Mouse (Mus musculus) C2C12 (cell line): ENCODE measurements around the gene AI467606. TPM values are rescaled to one million over a fixed set of nuclear protein-coding genes. Genes with fewer than 3 reads are reported as not detected.

Experiments used
- H3K27me3 ChIP-seq: one replicate; pipeline ENCODE4 v1.6.1; 2011; ENCODE audit not compliant: control insufficient read depth, insufficient read depth, insufficient read length
- H3K36me3 ChIP-seq: one replicate; pipeline ENCODE4 v1.6.1; 2011; ENCODE audit not compliant: control insufficient read depth, insufficient read depth
- H3K4me3 ChIP-seq: one replicate; pipeline ENCODE4 v1.5.1; 2011; ENCODE audit warnings: mild to moderate bottlenecking, control low read depth; ENCODE audit not compliant: poor library complexity, insufficient read depth, severe bottlenecking
- H3K79me2 ChIP-seq: one replicate; pipeline ENCODE4 v1.6.1; 2011; ENCODE audit not compliant: control insufficient read depth, insufficient read depth
- H3K79me3 ChIP-seq: one replicate; pipeline ENCODE4 v1.6.1; 2011; ENCODE audit warnings: low read depth, control low read depth
- H3ac ChIP-seq: one replicate; pipeline ENCODE3; 2011; ENCODE audit warnings: low read depth; ENCODE audit not compliant: control insufficient read depth, insufficient read length
- CEBPB ChIP-seq: IDR thresholded peaks from one replicate; pipeline ENCODE4 v1.6.1; 2011; ENCODE audit warnings: low read depth, mild to moderate bottlenecking, control low read depth, moderate library complexity
- CTCF ChIP-seq: IDR thresholded peaks from one replicate; pipeline ENCODE4 v1.5.1; 2011; ENCODE audit not compliant: control insufficient read depth, insufficient read depth, insufficient read length
- FOSL1 ChIP-seq: IDR thresholded peaks from one replicate; pipeline ENCODE4 v1.8.0; 2011; ENCODE audit warnings: mild to moderate bottlenecking, low read length; ENCODE audit not compliant: poor library complexity, insufficient read depth, severe bottlenecking
- MAX ChIP-seq: IDR thresholded peaks from one replicate; pipeline ENCODE4 v1.6.1; 2011; ENCODE audit warnings: mild to moderate bottlenecking, control low read depth
- MYOD1 ChIP-seq: IDR thresholded peaks from one replicate; pipeline ENCODE4 v1.6.1; 2011; ENCODE audit warnings: low read depth; ENCODE audit not compliant: control insufficient read depth, insufficient read length
- MYOG ChIP-seq: IDR thresholded peaks from one replicate; pipeline ENCODE4 v1.6.1; 2011; ENCODE audit not compliant: control insufficient read depth, insufficient read length; ENCODE audit errors: extremely low read depth
- USF1 ChIP-seq: IDR thresholded peaks from one replicate; pipeline ENCODE4 v1.6.1; 2011; ENCODE audit warnings: low read depth, mild to moderate bottlenecking, control low read depth, moderate library complexity
- polyA plus RNA-seq: library from polyadenylated mRNA; unstranded; fragments of >200 nt; fragmentation: generic; extraction: Trizol; gene quantifications from one replicate; pipeline ENCODE4 v1.2.1, GENCODE M21; 2012; ENCODE audit warnings: missing spikeins

Gene AI467606
- polyA plus RNA-seq, 1 experiment, result 34.0 TPM

DNA sequence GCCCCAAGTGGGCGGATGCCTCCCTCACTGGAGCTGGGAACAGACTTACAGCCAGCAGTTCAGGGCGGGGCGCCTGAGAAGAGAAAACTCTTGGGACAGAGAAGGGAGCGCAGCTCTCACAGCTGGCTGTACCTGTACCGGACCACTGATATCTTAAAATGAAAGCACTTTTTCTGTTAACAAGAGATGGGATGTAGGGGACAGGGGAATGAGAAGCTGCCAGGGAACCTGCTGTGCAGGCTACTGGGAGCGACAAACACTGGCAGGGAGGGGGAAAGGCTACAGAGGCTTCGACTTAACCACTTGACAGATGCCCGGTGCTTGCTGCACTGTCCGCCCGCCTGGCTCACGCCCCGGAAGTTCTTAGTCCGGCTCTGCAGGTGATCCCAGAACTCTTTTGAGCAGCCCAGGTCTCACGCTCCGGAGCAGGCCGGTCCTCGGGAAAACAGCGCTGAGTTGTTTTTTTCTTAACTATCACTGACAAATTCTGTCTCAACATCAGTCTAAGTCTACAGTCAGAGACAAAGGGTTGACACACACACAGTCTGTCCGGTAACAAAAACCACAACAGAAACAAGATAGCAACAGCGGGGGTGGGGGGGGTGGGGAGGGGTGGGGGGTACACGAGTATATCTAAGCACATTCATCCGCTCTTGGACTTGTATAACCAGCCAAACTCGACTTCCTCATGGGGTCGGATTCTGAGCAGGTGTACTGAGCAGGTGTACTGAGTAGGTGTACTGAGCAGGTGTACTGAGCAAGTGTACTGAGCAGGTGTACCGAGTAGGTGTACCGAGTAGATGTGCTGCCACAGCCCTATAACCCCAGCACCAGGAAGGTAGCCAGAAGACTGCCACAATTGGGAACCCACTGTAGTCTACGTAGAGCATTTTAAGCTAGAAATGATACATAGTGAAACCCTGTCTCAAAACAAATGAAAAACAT is 2.0 kb upstream of the AI467606 start:
- TF ChIP-seq CTCF (no peak), MYOD1 (no peak), MAX (no peak), CEBPB (no peak), USF1 (no peak), MYOG (no peak), FOSL1 (no peak)

GRCm38 (mm10) chr7:127090154-127091113 is 725 bp upstream of the AI467606 start:
- Histone ChIP-seq H3K79me3 (peaks cover 14% of the 10 kb centered on the region), H3ac (no peak overlapping the region), H3K27me3 (no peaks in the 10 kb centered on the region), H3K36me3 (peaks cover 14% of the 10 kb centered on the region), H3K4me3 (no peak overlapping the region), H3K79me2 (peaks cover 26% of the 10 kb centered on the region)
- TF ChIP-seq CEBPB (no peak), USF1 (no peak), MYOD1 (no peak), MAX (no peak), MYOG (no peak), CTCF (no peak), FOSL1 (no peak)

More for the DNA sequence above, 2.0 kb upstream of the AI467606 start:
- Histone ChIP-seq H3K79me3 (peaks cover 14% of the 10 kb centered on the region), H3K27me3 (no peaks in the 10 kb centered on the region), H3K4me3 (no peak overlapping the region), H3K79me2 (peaks cover 26% of the 10 kb centered on the region), H3K36me3 (peaks cover 14% of the 10 kb centered on the region), H3ac (no peak overlapping the region)

- Histone ChIP-seq H3ac (no peak overlapping the region), H3K4me3 (no peak overlapping the region), H3K36me3 (peaks cover 14% of the 10 kb centered on the region), H3K79me2 (peaks cover 26% of the 10 kb centered on the region), H3K27me3 (no peaks in the 10 kb centered on the region), H3K79me3 (peaks cover 14% of the 10 kb centered on the region)
- TF ChIP-seq FOSL1, result no peak
- no peak for TF ChIP-seq CTCF
- TF ChIP-seq MYOD1, result no peak
- TF ChIP-seq USF1, result no peak
- TF ChIP-seq MYOG, result no peak
- no peak for TF ChIP-seq MAX
- TF ChIP-seq CEBPB, result no peak
Measured at GRCm38 (mm10) chr7:127093914-127094313, 2.8 kb downstream of the AI467606 start.

DNA sequence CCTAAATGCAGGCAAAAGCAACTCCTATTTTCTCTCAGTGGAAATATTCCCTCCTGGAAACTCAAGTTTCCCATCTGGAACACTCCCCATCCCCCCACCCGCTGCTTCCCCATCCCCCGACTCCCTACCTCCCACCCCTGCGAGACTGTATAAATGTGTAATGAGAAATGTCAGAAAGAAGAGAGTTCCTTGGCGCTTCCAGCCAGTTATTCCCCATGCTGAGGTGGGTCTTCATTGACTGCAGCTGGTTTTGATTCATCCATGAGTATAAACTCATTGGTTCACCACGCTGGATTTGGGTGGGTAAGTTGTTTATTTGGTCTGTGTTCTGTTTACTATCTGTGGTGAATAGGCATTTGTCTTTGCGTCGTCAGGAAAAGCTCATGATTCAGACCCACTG is 5.3 kb downstream of the AI467606 start:
- Histone ChIP-seq H3K27me3 (no peaks in the 10 kb centered on the region), H3K79me2 (peaks cover 23% of the 10 kb centered on the region), H3K36me3 (peaks cover 14% of the 10 kb centered on the region), H3ac (no peak overlapping the region), H3K79me3 (peaks cover 14% of the 10 kb centered on the region), H3K4me3 (no peak overlapping the region)
- TF ChIP-seq CEBPB, result no peak
- TF ChIP-seq FOSL1, result no peak
- TF ChIP-seq MAX, result no peak
- no peak for TF ChIP-seq MYOD1
- no peak for TF ChIP-seq MYOG
- no peak for TF ChIP-seq CTCF
- TF ChIP-seq USF1, result no peak

DNA sequence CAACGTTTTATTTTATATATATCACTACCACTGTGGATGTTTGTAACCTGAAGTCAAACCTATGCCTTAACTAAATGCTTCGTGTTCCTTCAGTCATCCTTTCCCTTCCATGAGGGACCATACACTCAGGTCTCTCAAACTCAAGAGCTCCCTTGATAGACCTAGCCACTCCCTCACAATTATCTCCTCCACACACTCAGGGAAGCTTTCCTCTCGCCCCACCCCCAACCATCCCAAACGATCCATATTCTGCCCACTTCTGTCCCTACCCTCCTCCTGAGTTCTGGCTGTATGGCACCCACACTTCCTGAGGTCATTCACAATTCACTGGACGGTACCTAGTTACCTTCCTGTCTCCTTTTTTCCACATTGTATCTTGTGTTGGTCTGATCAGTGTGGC is 7.4 kb downstream of the AI467606 start:
- no peak overlapping the region for H3K4me3 ChIP-seq
- TF ChIP-seq CEBPB (no peak), USF1 (no peak), MYOD1 (no peak), MYOG (no peak), FOSL1 (no peak), CTCF (no peak)

More for the DNA sequence above, 7.4 kb downstream of the AI467606 start:
- no peak overlapping the region for H3ac ChIP-seq
- H3K79me3 ChIP-seq, result no peaks in the 10 kb centered on the region
- H3K27me3 ChIP-seq, result no peaks in the 10 kb centered on the region
- peaks cover 2% of the 10 kb centered on the region for H3K36me3 ChIP-seq
- peaks cover 2% of the 10 kb centered on the region for H3K79me2 ChIP-seq
